ENCODE assay signal across 12 mouse cellular contexts in the genomic region with DNA sequence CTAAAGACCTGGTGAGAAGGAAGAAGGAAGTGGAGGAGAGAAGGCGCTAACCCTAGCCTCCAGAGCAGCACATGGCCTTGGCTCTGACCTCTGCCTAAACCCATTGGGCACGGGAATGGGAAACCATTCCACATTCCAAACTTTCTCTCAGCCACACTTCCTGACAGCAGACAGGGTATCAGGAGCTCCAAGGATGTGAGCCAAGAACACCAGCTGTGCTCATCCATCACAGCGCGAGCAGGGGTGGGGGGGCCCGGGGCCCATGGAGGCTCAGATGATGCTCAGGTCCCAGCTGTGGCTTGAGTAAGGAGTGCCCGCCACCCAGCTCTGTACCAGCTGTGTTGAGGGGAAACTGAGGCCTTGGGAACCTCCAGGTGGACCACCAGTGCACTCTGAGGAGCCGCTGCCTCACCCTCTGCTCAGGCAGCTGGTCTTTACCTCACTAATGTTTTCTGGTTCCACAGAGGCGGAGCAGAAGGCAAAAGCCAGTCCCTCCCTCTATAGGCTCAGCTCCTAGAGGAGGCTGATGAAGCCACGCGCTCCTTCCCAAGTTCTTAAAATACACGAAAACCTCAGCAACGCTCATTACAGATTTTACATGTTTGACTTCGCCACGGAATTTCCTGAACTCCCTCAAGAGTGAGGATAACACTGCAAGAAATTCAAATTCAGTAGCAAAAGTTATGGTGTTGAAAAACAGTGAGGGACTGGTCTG. TPM values are rescaled to one million over a fixed set of nuclear protein-coding genes. Genes with fewer than 3 reads are reported as not detected.
DNase-seq lines count a peak whose midpoint lies in the region; ATAC-seq and TF ChIP-seq lines count a peak whose summit lies in the region.
"Had no signal": no experiment of that assay in that cellular context is flagged by ENCODE, and none has a peak within 500 bp of the region (broad histone marks: within the 10 kb centered on the region; RNA-seq: fewer than 3 reads in every experiment).

No protein-coding gene starts in this region.

- peaks cover 65% of the 10 kb centered on the region for H3K4me1 ChIP-seq in heart, embryonic 10.5 days
- peaks cover 23% of the 10 kb centered on the region for H3K4me1 ChIP-seq in heart, embryonic 11.5 days (ENCODE audit: control insufficient read depth, insufficient read depth, low read length)
- peaks cover 7% of the 10 kb centered on the region; the same call in 1 of the 2 replicates for H3K4me1 ChIP-seq in neural tube, embryonic 15.5 days
- peaks cover 6% of the 10 kb centered on the region; the same call in 1 of the 2 replicates for H3K4me1 ChIP-seq in lung, embryonic 14.5 days (ENCODE audit: insufficient read depth)

- H3K4me3 ChIP-seq in heart, embryonic 10.5 days: no peak overlapping the region
- H3K4me3 ChIP-seq in heart, embryonic 11.5 days (ENCODE audit: low read depth, low read length): no peak overlapping the region
- H3K4me3 ChIP-seq in neural tube, embryonic 15.5 days (replicated peaks): no peak overlapping the region
- no peak overlapping the region for H3K4me3 ChIP-seq in lung, embryonic 14.5 days (ENCODE audit: low read depth, low read length)
- H3K4me3 ChIP-seq: liver, embryonic 13.5 days had no signal

- ATAC-seq in heart, embryonic 11.5 days (replicated peaks; ENCODE audit: insufficient number of reproducible peaks, low FRiP score, low TSS enrichment): no peak
- no peak for ATAC-seq in neural tube, embryonic 15.5 days (ENCODE audit: low FRiP score)
- ATAC-seq in lung, embryonic 14.5 days (ENCODE audit: insufficient read depth): peak; percentile 93

- no peak for TF ChIP-seq CTCF in lung, embryonic 14.5 days (IDR thresholded peaks at IDR 0.05; ENCODE audit: low read depth)

- DNase-seq in heart, embryonic 10.5 days (ENCODE audit: low spot score): no peak
- peak; percentile 31 for DNase-seq in neural tube, embryonic 10.5 days (ENCODE audit: extremely low spot score, low spot score)
- peak; percentile 83 for DNase-seq in lung, embryonic 14.5 days
- no peak for DNase-seq in thymus, postnatal 36 days
- DNase-seq in urinary bladder, adult 18-20 months (ENCODE audit: low spot score in 2 of 2): no peak
- no peak for DNase-seq in cerebellum, postnatal 14 days
- DNase-seq: cerebellum, adult 11 months; liver, embryonic 13.5 days had no signal

- H3K9me3 ChIP-seq in heart, embryonic 10.5 days: no peaks in the 10 kb centered on the region
- no peaks in the 10 kb centered on the region for H3K9me3 ChIP-seq in heart, embryonic 11.5 days (replicated peaks; ENCODE audit: control insufficient read depth, low read length)
- no peaks in the 10 kb centered on the region for H3K9me3 ChIP-seq in neural tube, embryonic 15.5 days (replicated peaks)
- no peaks in the 10 kb centered on the region for H3K9me3 ChIP-seq in lung, embryonic 14.5 days (ENCODE audit: low read depth, low read length)
- H3K9me3 ChIP-seq: liver, embryonic 13.5 days had no signal

- no peaks in the 10 kb centered on the region for H3K27me3 ChIP-seq in heart, embryonic 10.5 days (ENCODE audit: insufficient read depth, poor library complexity, severe bottlenecking)
- H3K27me3 ChIP-seq in heart, embryonic 11.5 days (ENCODE audit: control insufficient read depth, insufficient read depth, low read length): no peaks in the 10 kb centered on the region; the same call in 1 of the 2 replicates
- H3K27me3 ChIP-seq in neural tube, embryonic 15.5 days (replicated peaks): no peaks in the 10 kb centered on the region
- no peaks in the 10 kb centered on the region for H3K27me3 ChIP-seq in lung, embryonic 14.5 days (ENCODE audit: insufficient read depth, low read length)
- H3K27me3 ChIP-seq: liver, embryonic 13.5 days had no signal

- 75% methylated on average over 14 of the region's 14 CpGs for WGBS in heart, embryonic 10.5 days
- WGBS in heart, embryonic 11.5 days (ENCODE audit: insufficient replicate concordance): 64% methylated on average over 14 of the region's 14 CpGs
- WGBS in neural tube, embryonic 15.5 days: 73% methylated on average over 14 of the region's 14 CpGs
- WGBS in lung, embryonic 14.5 days: 32% methylated on average over 14 of the region's 14 CpGs

- no peak overlapping the region for H3K4me2 ChIP-seq in heart, embryonic 11.5 days
- H3K4me2 ChIP-seq in neural tube, embryonic 15.5 days: no peak overlapping the region
- H3K4me2 ChIP-seq in lung, embryonic 14.5 days: peak overlapping the region; percentile 7; the same call in 1 of the 2 replicates
- H3K4me2 ChIP-seq: liver, embryonic 13.5 days had no signal

- H3K27ac ChIP-seq in heart, embryonic 10.5 days: 0 out of 2 replicates have a peak overlapping the region, but pooled peaks have one; percentile 33
- no peak overlapping the region for H3K27ac ChIP-seq in heart, embryonic 11.5 days (ENCODE audit: low read depth, low read length)
- no peak overlapping the region for H3K27ac ChIP-seq in neural tube, embryonic 15.5 days (replicated peaks)
- 0 out of 2 replicates have a peak overlapping the region, but pooled peaks have one; percentile 22 for H3K27ac ChIP-seq in lung, embryonic 14.5 days (ENCODE audit: low read depth)
- H3K27ac ChIP-seq: liver, embryonic 13.5 days had no signal

- no peaks in the 10 kb centered on the region for H3K36me3 ChIP-seq in heart, embryonic 10.5 days
- no peaks in the 10 kb centered on the region for H3K36me3 ChIP-seq in heart, embryonic 11.5 days (ENCODE audit: control insufficient read depth, insufficient read depth, low read length)
- no peaks in the 10 kb centered on the region for H3K36me3 ChIP-seq in neural tube, embryonic 15.5 days
- no peaks in the 10 kb centered on the region for H3K36me3 ChIP-seq in lung, embryonic 14.5 days (ENCODE audit: insufficient read depth)
- H3K36me3 ChIP-seq: liver, embryonic 13.5 days had no signal

- H3K9ac ChIP-seq in heart, embryonic 11.5 days (ENCODE audit: low read depth, low read length): no peak overlapping the region
- no peak overlapping the region for H3K9ac ChIP-seq in neural tube, embryonic 15.5 days (replicated peaks)
- H3K9ac ChIP-seq in lung, embryonic 14.5 days: no peak overlapping the region
- H3K9ac ChIP-seq: liver, embryonic 13.5 days had no signal

RNA-seq across cellular contexts. Expression of gene Bcl7c, which starts 23.3 kb away (rescaled TPM):
- 32.3 and 59.4 TPM in 2 replicates for polyA plus RNA-seq in heart, embryonic 10.5 days (2016; fragmentation: Nextera tagmentation; extraction: Ambion mirVana)
- 32.5 and 34.4 TPM in 2 replicates for polyA plus RNA-seq in heart, embryonic 11.5 days (2014; fragmentation: Nextera tagmentation; extraction: Ambion mirVana)
- 49.5 and 62.9 TPM in 2 replicates for polyA plus RNA-seq in neural tube, embryonic 15.5 days (2015; fragmentation: Nextera tagmentation; extraction: Ambion mirVana)
- 58.8 and 65.1 TPM in 2 replicates for polyA plus RNA-seq in lung, embryonic 14.5 days (2014; fragmentation: Nextera tagmentation; extraction: Ambion mirVana)

RNA-seq across cellular contexts. Expression of gene Ctf1, which starts 27.1 kb away (rescaled TPM):
- 3.4 and 6.5 TPM in 2 replicates for polyA plus RNA-seq in heart, embryonic 10.5 days (2016; fragmentation: Nextera tagmentation; extraction: Ambion mirVana)
- 4.7 and 4.9 TPM in 2 replicates for polyA plus RNA-seq in heart, embryonic 11.5 days (2014; fragmentation: Nextera tagmentation; extraction: Ambion mirVana)
- 3.6 and 6.2 TPM in 2 replicates for polyA plus RNA-seq in neural tube, embryonic 15.5 days (2015; fragmentation: Nextera tagmentation; extraction: Ambion mirVana)
- polyA plus RNA-seq in lung, embryonic 14.5 days (2014; fragmentation: Nextera tagmentation; extraction: Ambion mirVana): 11.7 and 15.6 TPM in 2 replicates

RNA-seq across cellular contexts. Expression of gene Ctf2, which starts 46.5 kb away (rescaled TPM):
- polyA plus RNA-seq in heart, embryonic 10.5 days (2016; fragmentation: Nextera tagmentation; extraction: Ambion mirVana): 0.26 TPM in 1 of 2 replicates, not detected in the other
- polyA plus RNA-seq in heart, embryonic 11.5 days (2014; fragmentation: Nextera tagmentation; extraction: Ambion mirVana): 0.32 TPM in 1 of 2 replicates, not detected in the other
- polyA plus RNA-seq in neural tube, embryonic 15.5 days (2015; fragmentation: Nextera tagmentation; extraction: Ambion mirVana): 0.09 and 0.13 TPM in 2 replicates
- 0.38 TPM in 1 of 2 replicates, not detected in the other for polyA plus RNA-seq in lung, embryonic 14.5 days (2014; fragmentation: Nextera tagmentation; extraction: Ambion mirVana)
- polyA plus RNA-seq: neural tube, embryonic 11.5 days; spleen, adult 2 months had no signal

RNA-seq across cellular contexts. Expression of gene Fbxl19, which starts 58.9 kb away (rescaled TPM):
- 3.4 and 4.8 TPM in 2 replicates for polyA plus RNA-seq in heart, embryonic 10.5 days (2016; fragmentation: Nextera tagmentation; extraction: Ambion mirVana)
- polyA plus RNA-seq in heart, embryonic 11.5 days (2014; fragmentation: Nextera tagmentation; extraction: Ambion mirVana): 2.5 and 3.3 TPM in 2 replicates
- 6.9 and 8.7 TPM in 2 replicates for polyA plus RNA-seq in neural tube, embryonic 15.5 days (2015; fragmentation: Nextera tagmentation; extraction: Ambion mirVana)
- polyA plus RNA-seq in lung, embryonic 14.5 days (2014; fragmentation: Nextera tagmentation; extraction: Ambion mirVana): 5.3 and 5.6 TPM in 2 replicates

Comparison
In these comparisons a context has a peak if more than half of its experiments do, and no peak if none do; other contexts are left out.
1. H3K27ac ChIP-seq: peak in heart, embryonic 10.5 days (single experiment) and lung, embryonic 14.5 days (single experiment); none in heart, embryonic 11.5 days (single experiment) and neural tube, embryonic 15.5 days (single experiment).
2. DNase-seq: peak in neural tube, embryonic 10.5 days (single experiment) and lung, embryonic 14.5 days (single experiment); none in heart, embryonic 10.5 days (single experiment), thymus, postnatal 36 days (0 of 2), urinary bladder, adult 18-20 months (0 of 2) and cerebellum, postnatal 14 days (0 of 2).